Comparison of ENCODE assay signal across 17 mouse cellular contexts in genomic region chr12:99338754-99339153, GRCm38 (mm10).
A peak's percentile ranks its signal among the peaks of the same experiment; 100 is the strongest.
DNase-seq lines count a peak whose midpoint lies in the region; ATAC-seq and TF ChIP-seq lines count a peak whose summit lies in the region.
"Had no signal": no experiment of that assay in that cellular context is flagged by ENCODE, and none has a peak within 500 bp of the region (broad histone marks: within the 10 kb centered on the region; RNA-seq: fewer than 3 reads in every experiment).

No protein-coding gene starts in this region.

- WGBS in hindbrain, embryonic 12.5 days: 91% methylated on average over 2 of the region's 2 CpGs
- 94% methylated on average over 2 of the region's 2 CpGs for WGBS in midbrain, embryonic 14.5 days

- TF ChIP-seq CTCF in Patski (IDR thresholded peaks at IDR 0.05): no peak

- peaks cover 79% of the 10 kb centered on the region for H3K4me1 ChIP-seq in hindbrain, embryonic 12.5 days
- H3K4me1 ChIP-seq in midbrain, embryonic 14.5 days (ENCODE audit: control insufficient read depth, insufficient read depth, low read length): peaks cover 78% of the 10 kb centered on the region

- in situ Hi-C loops in Patski (cut with MboI; ENCODE audit: low pct_unique_long_range_greater_than_20kb): no loop called here

- no peak overlapping the region for H3K4me3 ChIP-seq in hindbrain, embryonic 12.5 days
- no peak overlapping the region for H3K4me3 ChIP-seq in midbrain, embryonic 14.5 days (replicated peaks; ENCODE audit: low read depth, low read length)
- H3K4me3 ChIP-seq: left cerebral cortex, adult 2 months; liver, embryonic 12.5 days; myocyte had no signal

- no peak overlapping the region for H3K4me2 ChIP-seq in hindbrain, embryonic 12.5 days (replicated peaks)
- H3K4me2 ChIP-seq in midbrain, embryonic 14.5 days (ENCODE audit: low read length): no peak overlapping the region
- H3K4me2 ChIP-seq: liver, embryonic 12.5 days had no signal

- H3K9ac ChIP-seq in hindbrain, embryonic 12.5 days: 0 out of 2 replicates have a peak overlapping the region, but pooled peaks have one; percentile 13
- no peak overlapping the region for H3K9ac ChIP-seq in midbrain, embryonic 14.5 days (replicated peaks; ENCODE audit: low read length)
- H3K9ac ChIP-seq: liver, embryonic 12.5 days had no signal

- H3K27me3 ChIP-seq in Patski: no peaks in the 10 kb centered on the region
- no peaks in the 10 kb centered on the region for H3K27me3 ChIP-seq in hindbrain, embryonic 12.5 days
- no peaks in the 10 kb centered on the region for H3K27me3 ChIP-seq in midbrain, embryonic 14.5 days (ENCODE audit: control insufficient read depth, insufficient read depth, low read length)
- H3K27me3 ChIP-seq: liver, embryonic 12.5 days had no signal

- H3K27ac ChIP-seq in hindbrain, embryonic 12.5 days: peak overlapping the region; percentile 93
- peak overlapping the region; percentile 93 for H3K27ac ChIP-seq in midbrain, embryonic 14.5 days (replicated peaks; ENCODE audit: low read depth, low read length)
- H3K27ac ChIP-seq: liver, embryonic 12.5 days had no signal

- H3K9me3 ChIP-seq in hindbrain, embryonic 12.5 days (replicated peaks): no peaks in the 10 kb centered on the region
- H3K9me3 ChIP-seq in midbrain, embryonic 14.5 days (ENCODE audit: control insufficient read depth, low read length): no peaks in the 10 kb centered on the region
- H3K9me3 ChIP-seq: liver, embryonic 12.5 days had no signal

- peak; percentile 26 for ATAC-seq in Patski
- ATAC-seq in hindbrain, embryonic 12.5 days (ENCODE audit: low FRiP score): no peak
- no peak for ATAC-seq in midbrain, embryonic 14.5 days (ENCODE audit: low FRiP score, low TSS enrichment)
- ATAC-seq in erythroblast, adult 5-6 weeks (replicated peaks; ENCODE audit: low FRiP score, poor library complexity, severe bottlenecking): no peak
- ATAC-seq: intestine, postnatal 0 days; liver, embryonic 12.5 days had no signal

- POLR2A ChIA-PET in Patski (lab: Charles Lee): no interaction called here

- H3K36me3 ChIP-seq in hindbrain, embryonic 12.5 days: no peaks in the 10 kb centered on the region
- H3K36me3 ChIP-seq in midbrain, embryonic 14.5 days (ENCODE audit: control insufficient read depth, insufficient read depth, low read length): no peaks in the 10 kb centered on the region

- CTCF ChIA-PET in Patski (lab: Charles Lee): interaction anchor here (1.2 to 2.4 kb wide), 3 partner anchors 17 to 217 kb away, joined by 3 to 6 read pairs (median 3); no protein-coding TSS in a partner anchor

- DNase-seq in cerebellum, postnatal 14 days: peak; percentile 18 to 42
- DNase-seq in cerebellum, postnatal 10 days: no peak
- DNase-seq in Patski (ENCODE audit: low read depth, low spot score) (no peak), liver (no peak)
- DNase-seq in midbrain, embryonic 14.5 days: no peak
- DNase-seq in thymus, postnatal 14 days: no peak
- DNase-seq: adrenal gland, postnatal 25 days; gastrocnemius, postnatal 36 days; kidney, postnatal 25 days; lung, postnatal 36 days; spleen, adult 18-20 months had no signal

Comparison
In these comparisons a context has a peak if more than half of its experiments do, and no peak if none do; other contexts are left out.
1. DNase-seq: peak in cerebellum, postnatal 14 days (2 of 2); none in cerebellum, postnatal 10 days (0 of 2), Patski (single experiment), midbrain, embryonic 14.5 days (single experiment), thymus, postnatal 14 days (single experiment) and liver (single experiment).